Mouse (Mus musculus) gastrocnemius, postnatal 4 days (tissue): ENCODE measurements around the gene Cap1. TPM values are rescaled to one million over a fixed set of nuclear protein-coding genes. Genes with fewer than 3 reads are reported as not detected.
"Not testable (repeated sequence)": the region's sequence is repeated elsewhere in the genome, so short reads cannot be mapped to it uniquely, and the experiment has no call there.

Experiments used
- DNase-seq, 2 experiments: peaks; one replicate each; pipeline ENCODE4 v3.0.0; 2021 to 2022; ENCODE audit warnings: low spot score in 2 of 2, mixed read lengths in 2 of 2
- total RNA-seq, 2 experiments: library from RNA; stranded (reverse); gene quantifications; 2 replicates each; pipeline ENCODE4 v1.2.3; 2021

Gene Cap1
- total RNA-seq, 2 experiments from 2014 or later = 87.1 to 87.8 TPM

GRCm38 (mm10) chr4:122848150-122848621 is 37.7 kb downstream of the Cap1 start:
- peak in 1 of 2 experiments; percentile 31 for DNase-seq

- DNase-seq = no peak
Observed at GRCm38 (mm10) chr4:122838416-122838815, 47.4 kb downstream of the Cap1 start.

DNA sequence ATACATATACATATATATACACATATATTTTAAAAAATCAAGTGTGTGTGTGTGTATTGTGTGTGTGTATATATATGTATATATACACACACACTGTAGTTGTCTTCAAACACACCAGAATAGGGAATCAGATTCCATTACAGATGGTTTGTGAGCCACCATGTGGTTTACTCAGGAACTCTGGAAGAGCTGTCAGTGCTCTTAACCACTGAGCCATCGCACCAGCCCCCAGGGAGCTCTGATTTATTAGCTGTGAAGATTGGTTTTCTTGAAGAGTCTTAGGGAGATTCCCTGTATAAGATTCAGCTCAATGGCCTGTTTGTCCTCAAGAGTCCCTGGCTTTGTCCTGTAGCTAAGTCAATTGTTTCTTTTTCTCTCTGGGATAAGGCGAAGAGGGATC is 47.9 kb downstream of the Cap1 start:
- DNase-seq = no peak

DNA sequence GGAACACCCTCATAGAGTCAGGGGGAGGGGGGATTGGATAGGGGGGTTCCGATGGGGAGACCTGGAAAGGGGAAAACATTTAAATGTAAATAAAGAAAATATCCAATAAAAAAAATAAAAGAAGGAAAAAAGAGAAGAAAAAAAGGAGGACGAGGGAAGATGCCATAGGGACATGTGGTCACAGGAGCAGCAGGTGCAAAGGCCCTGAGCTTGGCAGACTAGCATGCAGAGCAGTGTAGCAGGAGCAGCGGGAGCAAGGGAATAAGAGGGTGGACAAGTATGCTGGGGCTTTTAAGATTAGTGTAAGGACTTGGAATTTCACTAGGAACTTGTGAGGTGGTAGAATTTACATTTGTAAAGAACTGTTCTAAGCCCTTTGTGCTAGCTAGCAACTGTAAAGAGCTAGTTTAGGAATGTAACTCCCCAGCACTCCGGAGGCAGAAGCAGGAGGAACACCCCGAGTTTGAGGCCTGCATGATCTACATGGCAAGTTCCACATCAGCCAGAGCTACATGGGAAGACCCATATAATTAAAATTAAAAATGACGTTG is 48.6 kb downstream of the Cap1 start:
- no peak for DNase-seq

GRCm38 (mm10) chr4:122836403-122836775 is 49.5 kb downstream of the Cap1 start:
- DNase-seq = no peak

DNA sequence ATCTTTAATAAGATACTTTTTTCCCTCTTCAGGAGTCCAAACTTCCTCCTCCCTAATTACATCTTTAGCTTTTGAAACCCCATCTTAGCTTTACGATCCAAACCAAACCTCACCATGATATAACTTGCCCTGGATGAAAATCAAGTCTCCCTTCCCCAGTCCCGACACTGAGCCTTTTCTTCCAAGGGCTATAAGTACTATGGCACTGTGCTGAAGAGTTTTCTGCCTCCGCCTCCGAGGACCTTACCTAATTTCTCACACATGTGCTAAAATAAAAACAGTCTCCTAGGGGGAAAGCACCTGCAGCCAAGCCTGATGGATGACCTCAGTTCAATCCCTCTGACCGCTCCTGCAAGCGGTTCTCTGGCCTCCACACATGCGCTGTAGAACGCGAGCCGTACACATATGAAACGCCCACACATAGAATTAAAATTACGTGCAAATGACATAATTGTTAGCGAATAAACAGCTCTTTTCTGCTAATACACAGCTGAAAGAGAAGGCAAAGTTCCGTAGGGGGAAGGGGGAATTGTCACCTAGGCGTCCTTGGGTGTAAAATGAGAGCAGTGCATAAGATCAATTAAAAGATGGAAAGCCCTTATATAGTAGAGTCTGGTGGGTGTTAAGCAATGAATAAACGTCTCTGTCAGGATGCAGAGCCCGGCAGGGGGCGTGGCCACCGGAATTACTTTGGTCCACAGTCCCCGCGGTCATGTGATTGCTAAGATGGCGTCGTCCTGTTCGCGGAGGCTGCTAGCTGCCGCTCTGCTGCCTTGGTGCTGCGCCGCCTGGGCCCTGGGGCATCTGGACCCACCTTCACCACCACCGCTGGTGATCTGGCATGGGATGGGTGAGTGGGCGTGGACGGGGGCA is 50.1 kb downstream of the Cap1 start, which contains the start of gene Ppt1:
TSS of gene Ppt1 (plus strand) at position 713 of the 873 bp plus-strand sequence.
- DNase-seq = peak; percentile 72 to 85

- DNase-seq = no peak
Observed at GRCm38 (mm10) chr4:122831888-122832287, 54.0 kb downstream of the Cap1 start.

GRCm38 (mm10) chr4:122829339-122829738 is 56.5 kb downstream of the Cap1 start:
- DNase-seq = no peak

DNA sequence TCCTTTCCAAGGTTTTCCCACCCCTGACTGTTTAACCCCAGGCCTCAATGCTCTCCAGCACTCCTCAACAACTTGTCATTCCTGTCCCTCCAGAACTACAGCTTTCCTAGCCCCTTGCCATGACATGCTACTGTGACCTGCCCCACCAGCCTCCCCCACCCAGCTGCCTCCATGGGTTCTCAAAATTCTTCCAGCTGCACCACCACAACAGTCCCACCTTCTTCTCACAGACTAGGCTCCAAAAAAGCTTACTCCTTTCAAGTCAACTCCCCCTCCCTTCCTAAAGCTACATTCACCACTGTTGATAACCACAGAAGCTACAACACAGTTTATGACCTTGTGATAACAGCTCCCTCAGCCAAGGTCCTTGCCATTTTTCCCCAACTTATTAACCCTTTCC is 58.2 kb downstream of the Cap1 start:
- no peak for DNase-seq

DNA sequence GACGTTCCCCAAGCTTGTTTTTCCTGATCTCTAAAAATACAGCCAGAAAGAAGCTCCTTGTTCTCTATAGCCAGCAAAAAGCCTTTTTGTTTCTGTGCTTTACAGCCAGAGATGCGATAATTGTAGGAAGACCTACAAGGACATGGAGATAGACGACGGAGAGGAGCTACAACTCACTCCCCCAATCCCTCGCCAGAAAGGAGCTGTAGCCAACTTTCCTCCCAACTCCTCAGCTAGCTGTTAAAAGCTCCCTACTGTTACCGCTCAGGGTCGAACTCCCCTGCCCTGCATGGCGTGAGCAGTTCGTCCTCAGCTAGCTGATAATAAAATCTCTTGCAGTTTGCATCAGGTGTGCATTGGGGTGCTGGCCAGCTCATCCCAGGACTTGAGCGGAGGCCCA is 64.9 kb downstream of the Cap1 start:
- DNase-seq = not testable (repeated sequence)

GRCm38 (mm10) chr4:122816202-122816601 is 69.7 kb downstream of the Cap1 start:
- DNase-seq = no peak

DNA sequence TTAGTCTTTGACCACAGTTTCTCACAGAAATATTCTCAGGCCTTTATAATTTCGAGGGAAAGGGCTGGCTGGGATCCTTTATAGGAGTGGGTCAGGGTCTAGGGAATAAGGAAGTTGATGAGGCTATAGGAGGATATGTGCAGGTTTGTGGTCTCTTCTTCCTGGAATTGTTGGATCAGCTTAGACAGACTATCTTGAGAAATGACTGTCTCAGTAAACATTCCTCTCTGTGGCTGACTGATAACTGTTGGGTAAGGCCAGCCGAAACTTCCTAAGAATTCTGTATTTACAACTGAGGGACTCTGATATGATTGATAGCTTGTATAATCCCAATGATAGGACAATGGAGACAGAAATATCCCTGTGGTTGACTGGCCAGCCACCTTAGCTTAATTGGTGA is 74.0 kb downstream of the Cap1 start:
- DNase-seq = no peak

DNA sequence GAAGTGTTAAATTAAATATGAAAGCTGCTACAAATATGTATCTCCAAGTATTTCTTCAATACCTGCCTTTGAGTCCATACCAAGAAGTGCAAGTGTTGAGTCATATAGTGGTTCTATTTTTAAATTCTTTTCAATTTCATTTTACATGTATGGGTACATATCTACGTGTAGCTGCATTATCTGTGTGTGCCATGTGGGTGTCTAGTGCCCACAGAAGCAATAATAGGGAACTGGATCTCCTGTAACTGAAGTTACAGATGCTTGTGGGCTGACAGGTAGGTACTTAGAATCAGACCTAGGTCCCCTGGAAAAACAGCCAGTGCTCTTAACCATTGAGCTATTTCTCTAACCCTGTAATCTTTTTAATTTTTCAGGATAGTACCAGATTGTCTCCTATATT is 74.7 kb downstream of the Cap1 start:
- DNase-seq = no peak

Other genes starting within 250 kb of the Cap1 start
- not detected for gene 9530002B09Rik, start 196.8 kb downstream of the Cap1 start, total RNA-seq
- 10 to 100 TPM; 29.4 to 30.5 TPM for gene Ppt1, start 49.8 kb downstream of the Cap1 start, total RNA-seq
- 1 to 10 TPM in 1 of 2 experiments, under 1 TPM in 1; 0.75 to 1.1 TPM for gene Mfsd2a, start 75.1 kb upstream of the Cap1 start, total RNA-seq
- gene Mycl, start 109.6 kb upstream of the Cap1 start, total RNA-seq = 10 to 100 TPM in 1 of 2 experiments, 1 to 10 TPM in 1; 8.9 to 10.8 TPM
- 10 to 100 TPM; 14.1 to 15.8 TPM for gene Trit1, start 130.5 kb upstream of the Cap1 start, total RNA-seq
- not detected for gene Bmp8b, start 219.1 kb upstream of the Cap1 start, total RNA-seq
- gene Oxct2b, start 230.2 kb upstream of the Cap1 start, total RNA-seq = under 1 TPM in 1 of 2 experiments, not detected in 1; 0.15 TPM